Mouse (Mus musculus) neural tube, embryonic 14.5 days (tissue): ENCODE measurements around the gene Tyms. TPM values are rescaled to one million over a fixed set of nuclear protein-coding genes. Genes with fewer than 3 reads are reported as not detected.
"Not testable (repeated sequence)": the region's sequence is repeated elsewhere in the genome, so short reads cannot be mapped to it uniquely, and the experiment has no call there.

ENCODE experiments used
- ATAC-seq: fragments of 200-750 bp; cut with Nextera tagmentation; 2 replicates; pipeline ENCODE4 v1.8.0; 2017; ENCODE audit warnings: low read depth, mild to moderate bottlenecking, moderate TSS enrichment, moderate library complexity
- H3K27ac ChIP-seq: fragments of 300-500 bp; sonication (generic); 2 replicates; pipeline ENCODE4 v1.5.1; 2014; ENCODE audit warnings: low read depth, mild to moderate bottlenecking, control low read depth, low read length, moderate library complexity, mixed read lengths
- H3K27me3 ChIP-seq: fragments of 300-500 bp; sonication (generic); 2 replicates; pipeline ENCODE4 v1.6.1; 2014; ENCODE audit warnings: low read length; ENCODE audit not compliant: control insufficient read depth, insufficient read depth
- H3K36me3 ChIP-seq: fragments of 300-500 bp; sonication (generic); 2 replicates; pipeline ENCODE4 v1.6.1; 2014; ENCODE audit warnings: low read length, mixed read lengths; ENCODE audit not compliant: control insufficient read depth, insufficient read depth
- H3K4me1 ChIP-seq: fragments of 300-500 bp; sonication (generic); 2 replicates; pipeline ENCODE4 v1.6.1; 2014; ENCODE audit warnings: low read length; ENCODE audit not compliant: control insufficient read depth, insufficient read depth
- H3K4me2 ChIP-seq: fragments of 300-500 bp; sonication (generic); 2 replicates; pipeline ENCODE4 v1.6.1; 2014; ENCODE audit warnings: mild to moderate bottlenecking, low read depth, low read length, control low read depth
- H3K4me3 ChIP-seq: fragments of 300-500 bp; sonication (generic); 2 replicates; pipeline ENCODE4 v1.5.1; 2014; ENCODE audit warnings: low read depth, low read length, control low read depth, mixed read lengths
- H3K9ac ChIP-seq: fragments of 300-500 bp; sonication (generic); replicated peaks from 2 replicates; pipeline ENCODE4 v1.6.1; 2014; ENCODE audit warnings: low read depth, mild to moderate bottlenecking, control low read depth, low read length, mixed read lengths
- H3K9me3 ChIP-seq: fragments of 300-500 bp; sonication (generic); 2 replicates; pipeline ENCODE4 v1.6.1; 2016; ENCODE audit warnings: low read length; ENCODE audit not compliant: control insufficient read depth
- WGBS: fragments of 180-500 bp; shearing (Covaris S2); extraction: QIAGEN DNeasy Blood & Tissue Kit; methylation state at CpG from one replicate; pipeline ENCODE4 v1.1.7; 2014; 5-methylcytosine and 5-hydroxymethylcytosine counted together
- polyA plus RNA-seq: library from polyadenylated mRNA; unstranded; fragments of >200 nt; fragmentation: Nextera tagmentation; extraction: Ambion mirVana; gene quantifications from 2 replicates; pipeline ENCODE4 v1.2.1, GENCODE M21; 2014

Tyms gene
- polyA plus RNA-seq, 1 experiment from 2014 or later = 35.3 TPM

- no peaks in the 10 kb centered on the region for H3K27me3 ChIP-seq
- no peak for ATAC-seq
- H3K9me3 ChIP-seq = no peaks in the 10 kb centered on the region
- 0 out of 2 replicates have a peak, but pooled peaks cover 4% of the 10 kb centered on the region for H3K36me3 ChIP-seq
- H3K4me1 ChIP-seq = 0 out of 2 replicates have a peak, but pooled peaks cover 4% of the 10 kb centered on the region
- no peak overlapping the region for H3K4me2 ChIP-seq
- WGBS = 76% methylated on average over 6 of the region's 6 CpGs
- no peak overlapping the region for H3K9ac ChIP-seq
- H3K27ac ChIP-seq = no peak overlapping the region
- H3K4me3 ChIP-seq = no peak overlapping the region
Observed at GRCm38 (mm10) chr5:30071677-30072076, 1.7 kb downstream of the Tyms start.

GRCm38 (mm10) chr5:30067726-30068125 lies 5.7 kb downstream of the Tyms start:
- 44% methylated on average over 6 of the region's 6 CpGs for WGBS
- H3K36me3 ChIP-seq = peaks cover 4% of the 10 kb centered on the region; the same call in 1 of the 2 replicates

GRCm38 (mm10) chr5:30059607-30060006 lies 13.8 kb downstream of the Tyms start:
- not testable (repeated sequence) for ATAC-seq, H3K9ac ChIP-seq, H3K9me3 ChIP-seq, H3K27me3 ChIP-seq, H3K4me3 ChIP-seq, H3K4me2 ChIP-seq, H3K27ac ChIP-seq, H3K4me1 ChIP-seq, H3K36me3 ChIP-seq
- WGBS = 63% methylated on average over 5 of the region's 5 CpGs

More at GRCm38 (mm10) chr5:30067726-30068125, 5.7 kb downstream of the Tyms start:
- Histone ChIP-seq H3K4me3 (no peak overlapping the region), H3K27me3 (no peaks in the 10 kb centered on the region), H3K27ac (no peak overlapping the region), H3K9ac (no peak overlapping the region), H3K4me2 (no peak overlapping the region), H3K9me3 (no peaks in the 10 kb centered on the region), H3K4me1 (0 out of 2 replicates have a peak, but pooled peaks cover 4% of the 10 kb centered on the region)
- no peak for ATAC-seq

GRCm38 (mm10) chr5:30058216-30058731 lies 15.1 kb downstream of the Tyms start:
- WGBS = 59% methylated on average over 6 of the region's 6 CpGs
- H3K36me3 ChIP-seq = no peaks in the 10 kb centered on the region; the same call in 1 of the 2 replicates
- H3K9ac ChIP-seq = no peak overlapping the region
- no peaks in the 10 kb centered on the region for H3K27me3 ChIP-seq
- no peaks in the 10 kb centered on the region for H3K4me1 ChIP-seq
- no peak for ATAC-seq
- H3K4me2 ChIP-seq = no peak overlapping the region
- H3K9me3 ChIP-seq = no peaks in the 10 kb centered on the region
- no peak overlapping the region for H3K27ac ChIP-seq
- H3K4me3 ChIP-seq = no peak overlapping the region

- not testable (repeated sequence) for H3K4me3 ChIP-seq, H3K4me2 ChIP-seq, ATAC-seq, H3K4me1 ChIP-seq, H3K36me3 ChIP-seq, H3K9me3 ChIP-seq, H3K27ac ChIP-seq, H3K9ac ChIP-seq, H3K27me3 ChIP-seq
- WGBS = 86% methylated on average over 4 of the region's 4 CpGs
Observed at GRCm38 (mm10) chr5:30039841-30040240, 33.6 kb downstream of the Tyms start.

GRCm38 (mm10) chr5:30039324-30039723 lies 34.1 kb downstream of the Tyms start:
- not testable (repeated sequence) for ATAC-seq, H3K9me3 ChIP-seq, H3K4me3 ChIP-seq, H3K27ac ChIP-seq, H3K27me3 ChIP-seq, H3K36me3 ChIP-seq, H3K9ac ChIP-seq, H3K4me1 ChIP-seq, H3K4me2 ChIP-seq
- WGBS = 92% methylated on average over 5 of the region's 5 CpGs

GRCm38 (mm10) chr5:30037111-30037510 lies 36.3 kb downstream of the Tyms start:
- not testable (repeated sequence) for H3K4me1 ChIP-seq, H3K27ac ChIP-seq, H3K4me3 ChIP-seq, ATAC-seq, H3K9ac ChIP-seq, H3K27me3 ChIP-seq, H3K36me3 ChIP-seq, H3K9me3 ChIP-seq, H3K4me2 ChIP-seq
- 97% methylated on average over 2 of the region's 2 CpGs for WGBS

GRCm38 (mm10) chr5:30035862-30036261 lies 37.6 kb downstream of the Tyms start:
- H3K27ac ChIP-seq, H3K4me2 ChIP-seq, H3K9me3 ChIP-seq, H3K36me3 ChIP-seq, H3K27me3 ChIP-seq, H3K9ac ChIP-seq, H3K4me1 ChIP-seq, H3K4me3 ChIP-seq, ATAC-seq: not testable (repeated sequence)
- 86% methylated on average over 4 of the region's 4 CpGs for WGBS

- ATAC-seq = no peak
- no peaks in the 10 kb centered on the region for H3K9me3 ChIP-seq
- no peak overlapping the region for H3K4me2 ChIP-seq
- no peak overlapping the region for H3K9ac ChIP-seq
- no peaks in the 10 kb centered on the region for H3K36me3 ChIP-seq
- no peak overlapping the region for H3K27ac ChIP-seq
- no peak overlapping the region for H3K4me3 ChIP-seq
- no peaks in the 10 kb centered on the region; the same call in 1 of the 2 replicates for H3K27me3 ChIP-seq
- H3K4me1 ChIP-seq = no peaks in the 10 kb centered on the region
- 65% methylated on average over 2 of the region's 2 CpGs for WGBS
Observed at GRCm38 (mm10) chr5:30014580-30014979, 58.8 kb downstream of the Tyms start.
